Mouse (Mus musculus) brain, embryonic 14.5 days (tissue): ENCODE measurements around the gene Hist2h3c2.

Source experiments
- CTCF ChIP-seq: fragments of 200-500 bp; IDR thresholded peaks from 2 replicates; pipeline ENCODE4 v1.5.1; 2012; ENCODE audit warnings: inconsistent platforms, mild to moderate bottlenecking, moderate library complexity, borderline replicate concordance; ENCODE audit not compliant: insufficient read depth, insufficient read length; ENCODE audit errors: extremely low read depth
- POLR2A ChIP-seq: fragments of 200-500 bp; IDR thresholded peaks from 2 replicates; pipeline ENCODE4 v1.6.1; 2012; ENCODE audit warnings: mild to moderate bottlenecking, inconsistent platforms, borderline replicate concordance; ENCODE audit not compliant: poor library complexity, insufficient read depth, insufficient read length, severe bottlenecking; ENCODE audit errors: extremely low read depth

DNA sequence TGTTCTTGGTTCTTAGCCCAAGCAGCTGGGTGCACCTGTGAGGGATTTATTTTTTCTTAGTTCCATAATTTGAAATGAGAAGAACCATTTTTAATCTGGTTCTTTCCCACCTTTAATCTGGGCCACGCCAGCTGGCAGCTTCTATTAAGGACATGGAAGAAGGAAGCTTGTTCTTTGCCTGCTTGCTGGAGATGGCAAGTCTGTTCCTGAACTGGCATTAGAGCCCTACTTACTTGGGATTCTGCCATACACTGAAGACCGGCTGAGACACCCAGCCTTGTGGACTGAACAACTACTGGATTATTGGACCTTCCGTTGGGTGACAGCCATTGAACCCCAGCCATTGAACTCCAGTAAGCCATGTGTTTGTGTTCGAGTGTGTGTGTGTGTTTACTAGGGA lies 16.2 kb downstream of the Hist2h3c2 start:
- TF ChIP-seq CTCF (no peak), POLR2A (no peak)
